Mouse (Mus musculus): ENCODE results near the gene Gm20518. TPM values are rescaled to one million over a fixed set of nuclear protein-coding genes. Genes with fewer than 3 reads are reported as not detected.

Gene Gm20518
- 0.75 and 1.0 TPM in 2 replicates for total RNA-seq (2014; fragmentation: Nextera tagmentation)
- 0.52 and 1.0 TPM in 2 replicates for total RNA-seq (2017)
- 0.09 and 0.17 TPM in 2 replicates for polyA plus RNA-seq (2012)

DNA sequence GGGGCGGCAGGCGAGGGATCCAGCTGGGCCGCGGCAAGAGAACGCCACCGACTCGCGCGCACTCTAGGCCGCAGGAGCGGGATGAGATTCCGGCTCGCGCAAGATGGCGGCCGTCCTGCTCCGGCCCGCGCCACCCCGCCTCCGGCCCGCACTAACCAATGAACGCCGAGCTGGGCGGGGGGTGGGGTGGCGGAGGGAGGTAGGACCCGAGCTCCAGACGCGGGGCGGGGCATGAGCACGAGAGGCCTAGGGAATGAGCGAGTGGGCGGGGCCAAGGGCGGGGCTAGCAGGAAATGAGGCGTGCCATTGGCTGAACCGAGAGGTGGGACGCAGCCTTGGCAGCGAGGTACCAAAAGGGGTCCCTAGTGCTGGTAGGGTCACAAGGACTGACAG, at the start of gene Gm20518:
TSS of gene Gm20518 (minus strand) at position 105 of the 393 bp plus-strand sequence.
- TF ChIP-seq GATA2 (IDR thresholded peaks at IDR 0.05; ENCODE audit: borderline replicate concordance, low read depth, low read length) (no peak), TAL1 (conservative IDR thresholded peaks at IDR 0.05; ENCODE audit: low read depth, low read length) (no peak), CTCF (IDR thresholded peaks at IDR 0.05; ENCODE audit: low read depth, low read length) (no peak), GATA1 (IDR thresholded peaks at IDR 0.05; ENCODE audit: borderline replicate concordance, low read length) (no peak)
- Histone ChIP-seq H3K36me3 (replicated peaks) (peaks cover 14% of the 10 kb centered on the region), H3K4me3 (ENCODE audit: low read depth, low read length) (peak within 1 kb of the TSS; percentile 99), H3K27me3 (ENCODE audit: insufficient read depth, low read length) (peaks cover 19% of the 10 kb centered on the region), H3K9me3 (replicated peaks) (no peaks in the 10 kb centered on the region), H3K4me1 (ENCODE audit: insufficient read depth, low read depth, low read length) (peaks cover 26% of the 10 kb centered on the region)
- ATAC-seq (ENCODE audit: extremely low read depth, insufficient number of reproducible peaks, low FRiP score, poor library complexity, severe bottlenecking), result peak; percentile 88
- peak; percentile 100 for DNase-seq (ENCODE audit: low spot score)

- peaks cover 18% of the 10 kb centered on the region for H3K4me1 ChIP-seq (ENCODE audit: insufficient read depth, low read depth, low read length)
- TF ChIP-seq GATA2 (IDR thresholded peaks at IDR 0.05; ENCODE audit: borderline replicate concordance, low read depth, low read length), result no peak
- TF ChIP-seq POLR2AphosphoS5 (IDR thresholded peaks at IDR 0.05; ENCODE audit: insufficient replicate concordance, low read depth, low read length), result no peak
- TF ChIP-seq CTCF (IDR thresholded peaks at IDR 0.05; ENCODE audit: low read depth, low read length), result no peak
- no peak for TF ChIP-seq TAL1 (conservative IDR thresholded peaks at IDR 0.05; ENCODE audit: low read depth, low read length)
- TF ChIP-seq GATA1 (IDR thresholded peaks at IDR 0.05; ENCODE audit: borderline replicate concordance, low read length), result no peak
- DNase-seq (ENCODE audit: low spot score) (no peak), ATAC-seq (ENCODE audit: extremely low read depth, insufficient number of reproducible peaks, low FRiP score, poor library complexity, severe bottlenecking) (no peak)
- H3K27me3 ChIP-seq (ENCODE audit: insufficient read depth, low read length), result peaks cover 44% of the 10 kb centered on the region
- no peak overlapping the region for H3K4me3 ChIP-seq (ENCODE audit: low read depth, low read length)
- no peaks in the 10 kb centered on the region for H3K36me3 ChIP-seq (replicated peaks)
- H3K9me3 ChIP-seq (replicated peaks), result no peaks in the 10 kb centered on the region
Measured at GRCm38 (mm10) chr16:17939255-17939751, 47.8 kb upstream of the Gm20518 start.

- H3K36me3 ChIP-seq (replicated peaks), result no peaks in the 10 kb centered on the region
- H3K4me1 ChIP-seq (ENCODE audit: insufficient read depth, low read depth, low read length), result peaks cover 20% of the 10 kb centered on the region
Measured at GRCm38 (mm10) chr16:17938821-17939220, 47.4 kb upstream of the Gm20518 start.

GRCm38 (mm10) chr16:17938187-17938586, 46.7 kb upstream of the Gm20518 start:
- ATAC-seq (ENCODE audit: extremely low read depth, insufficient number of reproducible peaks, low FRiP score, poor library complexity, severe bottlenecking) (no peak), DNase-seq (ENCODE audit: low spot score) (no peak)
- Histone ChIP-seq H3K4me3 (ENCODE audit: low read depth, low read length) (no peak overlapping the region), H3K36me3 (replicated peaks) (no peaks in the 10 kb centered on the region), H3K9me3 (replicated peaks) (no peaks in the 10 kb centered on the region), H3K27me3 (ENCODE audit: insufficient read depth, low read length) (peaks cover 52% of the 10 kb centered on the region), H3K4me1 (ENCODE audit: insufficient read depth, low read depth, low read length) (peaks cover 24% of the 10 kb centered on the region)
- TF ChIP-seq GATA2 (IDR thresholded peaks at IDR 0.05; ENCODE audit: borderline replicate concordance, low read depth, low read length) (no peak), TAL1 (conservative IDR thresholded peaks at IDR 0.05; ENCODE audit: low read depth, low read length) (no peak), GATA1 (IDR thresholded peaks at IDR 0.05; ENCODE audit: borderline replicate concordance, low read length) (no peak), POLR2AphosphoS5 (IDR thresholded peaks at IDR 0.05; ENCODE audit: insufficient replicate concordance, low read depth, low read length) (no peak), CTCF (IDR thresholded peaks at IDR 0.05; ENCODE audit: low read depth, low read length) (no peak)

More at GRCm38 (mm10) chr16:17938821-17939220, 47.4 kb upstream of the Gm20518 start:
- Histone ChIP-seq H3K4me3 (ENCODE audit: low read depth, low read length) (no peak overlapping the region), H3K27me3 (ENCODE audit: insufficient read depth, low read length) (peaks cover 47% of the 10 kb centered on the region), H3K9me3 (replicated peaks) (no peaks in the 10 kb centered on the region)
- TF ChIP-seq TAL1 (conservative IDR thresholded peaks at IDR 0.05; ENCODE audit: low read depth, low read length), result no peak
- peak; percentile 72 for TF ChIP-seq CTCF (IDR thresholded peaks at IDR 0.05; ENCODE audit: low read depth, low read length)
- no peak for TF ChIP-seq POLR2AphosphoS5 (IDR thresholded peaks at IDR 0.05; ENCODE audit: insufficient replicate concordance, low read depth, low read length)
- no peak for TF ChIP-seq GATA2 (IDR thresholded peaks at IDR 0.05; ENCODE audit: borderline replicate concordance, low read depth, low read length)
- peak; percentile 69 for DNase-seq (ENCODE audit: low spot score)
- peak; percentile 57; the same call in 1 of the 2 replicates for ATAC-seq (ENCODE audit: extremely low read depth, insufficient number of reproducible peaks, low FRiP score, poor library complexity, severe bottlenecking)

DNA sequence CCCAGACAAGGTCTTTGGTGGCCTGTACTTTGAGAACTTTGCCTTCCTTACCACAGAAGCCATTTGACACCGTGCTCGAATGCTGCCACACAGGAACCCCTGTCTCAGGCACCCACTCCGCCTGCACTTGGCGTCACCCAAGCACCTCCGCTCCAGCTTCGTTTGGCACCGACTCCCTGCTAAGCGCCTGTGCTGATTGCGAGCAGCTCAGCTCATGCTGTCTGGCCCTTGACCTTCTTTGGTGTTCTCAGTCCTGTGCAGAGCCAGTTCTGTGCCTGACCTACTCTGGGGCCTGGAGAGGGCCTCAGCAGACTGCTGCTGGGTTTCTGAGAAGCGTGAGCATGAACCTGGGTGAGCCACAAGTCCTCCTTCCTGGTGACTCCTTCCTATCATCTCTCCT, 45.3 kb upstream of the Gm20518 start:
- Histone ChIP-seq H3K4me3 (ENCODE audit: low read depth, low read length) (no peak overlapping the region), H3K9me3 (replicated peaks) (no peaks in the 10 kb centered on the region), H3K4me1 (ENCODE audit: insufficient read depth, low read depth, low read length) (peaks cover 24% of the 10 kb centered on the region), H3K36me3 (replicated peaks) (no peaks in the 10 kb centered on the region), H3K27me3 (ENCODE audit: insufficient read depth, low read length) (peaks cover 58% of the 10 kb centered on the region)
- DNase-seq (ENCODE audit: low spot score) (no peak), ATAC-seq (ENCODE audit: extremely low read depth, insufficient number of reproducible peaks, low FRiP score, poor library complexity, severe bottlenecking) (no peak)
- TF ChIP-seq GATA2 (IDR thresholded peaks at IDR 0.05; ENCODE audit: borderline replicate concordance, low read depth, low read length) (no peak), CTCF (IDR thresholded peaks at IDR 0.05; ENCODE audit: low read depth, low read length) (no peak), POLR2AphosphoS5 (IDR thresholded peaks at IDR 0.05; ENCODE audit: insufficient replicate concordance, low read depth, low read length) (no peak), GATA1 (IDR thresholded peaks at IDR 0.05; ENCODE audit: borderline replicate concordance, low read length) (no peak), TAL1 (conservative IDR thresholded peaks at IDR 0.05; ENCODE audit: low read depth, low read length) (no peak)

- no peak for DNase-seq (ENCODE audit: low spot score)
- ATAC-seq (ENCODE audit: extremely low read depth, insufficient number of reproducible peaks, low FRiP score, poor library complexity, severe bottlenecking), result no peak; the same call in 1 of the 2 replicates
- Histone ChIP-seq H3K27me3 (ENCODE audit: insufficient read depth, low read length) (peaks cover 63% of the 10 kb centered on the region), H3K4me3 (ENCODE audit: low read depth, low read length) (no peak overlapping the region), H3K9me3 (replicated peaks) (no peaks in the 10 kb centered on the region), H3K36me3 (replicated peaks) (no peaks in the 10 kb centered on the region), H3K4me1 (ENCODE audit: insufficient read depth, low read depth, low read length) (peaks cover 28% of the 10 kb centered on the region)
- TF ChIP-seq GATA2 (IDR thresholded peaks at IDR 0.05; ENCODE audit: borderline replicate concordance, low read depth, low read length) (no peak), TAL1 (conservative IDR thresholded peaks at IDR 0.05; ENCODE audit: low read depth, low read length) (no peak), GATA1 (IDR thresholded peaks at IDR 0.05; ENCODE audit: borderline replicate concordance, low read length) (no peak), CTCF (IDR thresholded peaks at IDR 0.05; ENCODE audit: low read depth, low read length) (no peak), POLR2AphosphoS5 (IDR thresholded peaks at IDR 0.05; ENCODE audit: insufficient replicate concordance, low read depth, low read length) (no peak)
Measured at GRCm38 (mm10) chr16:17934445-17934910, 43.0 kb upstream of the Gm20518 start.
